Mouse (Mus musculus): ENCODE data around the gene Gm44596.

DNA sequence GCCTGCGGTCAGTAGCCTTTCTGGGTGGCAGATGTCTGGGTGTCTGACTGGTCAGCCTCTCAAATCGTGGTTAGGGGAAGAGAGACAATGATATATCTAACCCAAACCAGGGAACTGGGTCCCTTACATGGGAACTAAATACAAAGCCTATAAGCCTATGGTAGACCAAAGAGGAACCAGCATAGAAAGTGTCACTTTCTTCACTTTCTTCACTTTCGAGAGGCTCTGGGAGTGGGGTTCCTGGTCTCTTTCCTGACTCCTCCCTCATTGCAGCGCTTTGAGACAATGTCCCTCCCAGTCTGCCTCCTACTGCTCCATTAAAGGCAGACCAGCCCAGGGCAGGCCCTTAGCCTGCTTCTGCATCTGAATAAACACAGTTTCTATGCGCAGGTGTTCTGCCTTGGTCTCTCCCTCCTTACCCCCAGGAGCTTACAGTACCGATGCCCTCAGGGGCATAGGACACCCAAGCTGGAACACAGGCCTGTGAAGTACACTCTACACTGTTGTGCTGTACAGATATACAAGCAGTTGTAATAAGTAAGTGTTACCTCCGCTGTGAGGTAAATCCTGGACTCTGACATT is 33.3 kb downstream of the Gm44596 start:
- TF ChIP-seq CTCF (IDR thresholded peaks at IDR 0.05; ENCODE audit: low read depth, low read length) (no peak), EP300 (IDR thresholded peaks at IDR 0.05; ENCODE audit: insufficient read depth, low read depth, low read length) (peak; percentile 92)
